Mouse (Mus musculus): ENCODE results near the gene Bahcc1. TPM values are rescaled to one million over a fixed set of nuclear protein-coding genes. Genes with fewer than 3 reads are reported as not detected.

Gene Bahcc1
- polyA plus RNA-seq, 1 experiment from 2014 or later: 4.6 TPM

DNA sequence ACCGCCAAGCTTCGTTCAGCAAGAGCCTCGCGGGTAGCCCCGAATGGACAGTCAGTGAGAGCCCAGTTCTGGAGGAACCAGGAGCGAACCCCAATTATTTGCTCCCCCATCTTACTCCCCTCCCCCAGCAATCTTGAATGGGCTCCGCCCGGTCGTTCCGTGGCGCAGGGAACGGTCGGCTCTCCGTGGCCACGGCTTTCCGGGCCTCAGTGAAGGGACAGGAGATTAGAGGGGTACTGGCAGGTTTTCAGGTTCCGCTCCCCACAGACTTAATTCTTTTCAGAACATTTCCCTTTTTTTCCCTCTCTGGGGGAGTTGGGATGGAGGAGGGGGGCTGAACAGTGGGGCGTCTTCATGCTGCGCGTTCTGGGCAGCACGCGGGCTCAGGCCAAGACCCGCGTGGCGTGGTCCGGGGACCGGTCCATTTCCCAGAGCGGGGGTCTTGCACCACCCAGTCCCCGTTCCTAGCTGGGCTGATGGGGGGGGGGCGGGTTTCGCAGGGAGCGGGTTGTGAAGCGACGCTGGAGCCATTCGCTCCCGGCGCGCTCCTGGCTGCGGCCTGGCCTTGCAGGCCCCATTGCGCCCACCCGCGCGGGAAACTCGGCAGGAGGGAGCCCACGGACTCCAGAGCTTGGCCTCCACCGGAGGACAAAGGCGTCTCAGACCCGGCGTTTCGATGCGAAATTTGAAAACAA, 841 bp downstream of the Bahcc1 start:
- Histone ChIP-seq H3K4me1 (ENCODE audit: control insufficient read depth, insufficient read depth, low read length) (peaks cover 23% of the 10 kb centered on the region), H3K4me3 (ENCODE audit: low read length) (peak overlapping the region; percentile 73), H3K36me3 (ENCODE audit: control insufficient read depth, insufficient read depth) (no peaks in the 10 kb centered on the region), H3K27me3 (ENCODE audit: control insufficient read depth, insufficient read depth, low read length) (no peaks in the 10 kb centered on the region), H3K4me2 (ENCODE audit: low read depth, low read length) (peak overlapping the region; percentile 90), H3K9ac (ENCODE audit: low read length) (peak overlapping the region; percentile 99), H3K9me3 (replicated peaks; ENCODE audit: control insufficient read depth, low read length) (no peaks in the 10 kb centered on the region), H3K27ac (ENCODE audit: low read length) (peak overlapping the region; percentile 85)
- ATAC-seq (replicated peaks; ENCODE audit: extremely low read depth, insufficient read depth, low FRiP score): no peak
- WGBS: under 1% methylated on average over 51 of the region's 51 CpGs

DNA sequence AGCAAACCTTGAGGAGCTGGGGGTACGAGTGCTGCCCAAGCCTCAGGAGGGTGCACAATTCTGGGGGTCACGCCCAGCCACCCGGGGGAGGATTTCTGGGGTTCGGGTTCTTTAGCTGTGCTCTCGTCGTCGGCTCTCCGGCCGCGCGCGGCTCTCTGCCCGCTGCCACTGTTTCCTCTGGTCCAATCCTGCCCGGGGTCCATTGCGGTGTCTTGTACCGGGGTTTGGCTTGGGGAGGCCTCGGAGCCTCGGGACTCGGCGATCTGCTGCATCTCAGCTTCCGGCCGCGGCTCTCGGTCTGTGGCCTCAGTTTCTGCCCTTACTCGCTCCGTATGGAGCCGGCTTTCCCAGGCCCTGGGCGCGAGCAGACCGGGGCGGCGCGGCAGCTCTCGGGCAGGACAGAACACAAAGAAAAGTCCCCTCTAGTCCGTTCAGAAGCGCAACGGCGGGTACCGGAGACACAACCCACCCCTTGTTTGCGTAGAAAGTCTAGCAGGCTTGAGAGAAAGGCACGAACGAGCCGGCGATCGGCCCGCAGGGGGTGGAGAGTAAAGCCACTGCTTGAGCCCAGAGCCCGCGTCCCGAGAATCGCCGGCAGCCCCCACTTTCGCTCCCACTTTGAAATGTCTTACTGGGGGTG, 1.5 kb downstream of the Bahcc1 start:
- no peaks in the 10 kb centered on the region for H3K9me3 ChIP-seq (replicated peaks; ENCODE audit: control insufficient read depth, low read length)
- peak overlapping the region; percentile 73 for H3K4me3 ChIP-seq (ENCODE audit: low read length)
- no peak for ATAC-seq (replicated peaks; ENCODE audit: extremely low read depth, insufficient read depth, low FRiP score)
- H3K36me3 ChIP-seq (ENCODE audit: control insufficient read depth, insufficient read depth): no peaks in the 10 kb centered on the region
- H3K4me2 ChIP-seq (ENCODE audit: low read depth, low read length): peak overlapping the region; percentile 90
- H3K27ac ChIP-seq (ENCODE audit: low read length): peak overlapping the region; percentile 85
- H3K27me3 ChIP-seq (ENCODE audit: control insufficient read depth, insufficient read depth, low read length): no peaks in the 10 kb centered on the region
- H3K9ac ChIP-seq (ENCODE audit: low read length): peak overlapping the region; percentile 99
- H3K4me1 ChIP-seq (ENCODE audit: control insufficient read depth, insufficient read depth, low read length): peaks cover 23% of the 10 kb centered on the region
- under 1% methylated on average over 52 of the region's 52 CpGs for WGBS

- Histone ChIP-seq H3K36me3 (ENCODE audit: control insufficient read depth, insufficient read depth) (no peaks in the 10 kb centered on the region), H3K9me3 (replicated peaks; ENCODE audit: control insufficient read depth, low read length) (no peaks in the 10 kb centered on the region), H3K4me1 (ENCODE audit: control insufficient read depth, insufficient read depth, low read length) (peaks cover 24% of the 10 kb centered on the region), H3K4me3 (ENCODE audit: low read length) (peak overlapping the region; percentile 73), H3K9ac (ENCODE audit: low read length) (peak overlapping the region; percentile 99), H3K27ac (ENCODE audit: low read length) (peak overlapping the region; percentile 85), H3K27me3 (ENCODE audit: control insufficient read depth, insufficient read depth, low read length) (no peaks in the 10 kb centered on the region), H3K4me2 (ENCODE audit: low read depth, low read length) (peak overlapping the region; percentile 90)
- ATAC-seq (replicated peaks; ENCODE audit: extremely low read depth, insufficient read depth, low FRiP score): no peak
- WGBS: under 1% methylated on average over 38 of the region's 39 CpGs
These were observed 2.0 kb downstream of the Bahcc1 start for GRCm38 (mm10) chr11:120234776-120235181.

DNA sequence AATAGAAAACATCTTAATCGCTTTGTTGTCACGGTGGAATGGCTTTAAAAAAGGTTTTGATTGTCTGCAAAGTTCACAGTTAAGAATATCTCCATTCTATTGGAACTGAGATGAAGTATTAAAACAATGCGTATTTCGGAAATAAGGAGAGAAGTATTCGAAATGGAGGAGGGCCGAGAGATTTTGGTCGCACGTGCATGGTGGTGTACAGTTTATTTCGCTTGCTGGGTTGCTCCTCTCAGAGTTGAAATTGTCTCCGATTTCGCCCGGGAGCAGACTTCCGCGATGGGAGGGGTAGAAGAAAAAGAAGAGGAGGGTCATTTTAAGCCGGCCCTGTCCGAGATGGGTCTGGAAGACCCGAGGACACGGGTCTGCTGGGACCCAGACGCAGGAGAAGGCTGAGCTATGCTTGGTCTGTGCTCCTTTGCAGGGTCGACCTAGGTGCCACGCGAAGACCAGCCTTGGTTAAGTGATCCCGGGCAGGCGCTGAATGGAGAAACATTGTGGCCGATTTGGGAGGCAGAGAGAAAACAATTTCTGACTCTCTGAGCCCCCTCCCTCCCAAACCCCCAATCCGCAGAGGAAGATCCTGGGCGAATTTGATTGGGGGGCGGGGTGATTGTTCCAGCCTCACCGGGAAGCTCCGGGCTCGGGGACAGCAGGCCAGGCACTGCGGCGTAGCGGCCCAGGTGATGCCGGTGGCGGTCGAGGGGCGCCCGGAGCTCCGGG, 2.8 kb downstream of the Bahcc1 start:
- Histone ChIP-seq H3K4me3 (ENCODE audit: low read length) (peak overlapping the region; percentile 80), H3K27me3 (ENCODE audit: control insufficient read depth, insufficient read depth, low read length) (no peaks in the 10 kb centered on the region)

DNA sequence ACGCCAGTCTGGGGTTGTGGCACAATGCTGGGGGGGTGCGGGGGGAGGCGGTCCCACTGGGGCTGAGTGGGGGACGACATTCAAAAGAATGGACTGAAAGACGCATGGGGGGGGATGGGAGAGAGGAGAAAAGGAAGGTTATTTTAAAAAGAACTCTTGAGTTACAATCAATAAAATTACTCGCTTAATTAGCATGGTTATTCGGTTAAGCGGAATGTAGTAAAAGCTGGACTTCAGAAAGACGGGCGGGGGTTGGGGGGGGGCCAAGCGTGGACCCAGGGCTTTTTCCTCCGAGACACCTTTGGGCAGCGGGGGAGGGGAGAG, 3.3 kb downstream of the Bahcc1 start:
- Histone ChIP-seq H3K9me3 (replicated peaks; ENCODE audit: control insufficient read depth, low read length) (no peaks in the 10 kb centered on the region), H3K27me3 (ENCODE audit: control insufficient read depth, insufficient read depth, low read length) (no peaks in the 10 kb centered on the region), H3K4me3 (ENCODE audit: low read length) (peak overlapping the region; percentile 80), H3K36me3 (ENCODE audit: control insufficient read depth, insufficient read depth) (no peaks in the 10 kb centered on the region), H3K4me1 (ENCODE audit: control insufficient read depth, insufficient read depth, low read length) (peaks cover 36% of the 10 kb centered on the region), H3K4me2 (ENCODE audit: low read depth, low read length) (peak overlapping the region; percentile 90), H3K27ac (ENCODE audit: low read length) (peak overlapping the region; percentile 59), H3K9ac (ENCODE audit: low read length) (peak overlapping the region; percentile 99)
- WGBS: 1% methylated on average over 13 of the region's 13 CpGs
- no peak for ATAC-seq (replicated peaks; ENCODE audit: extremely low read depth, insufficient read depth, low FRiP score)

More for the DNA sequence above, 2.8 kb downstream of the Bahcc1 start:
- no peaks in the 10 kb centered on the region for H3K36me3 ChIP-seq (ENCODE audit: control insufficient read depth, insufficient read depth)
- H3K4me2 ChIP-seq (ENCODE audit: low read depth, low read length): peak overlapping the region; percentile 90
- H3K9ac ChIP-seq (ENCODE audit: low read length): peak overlapping the region; percentile 99
- peaks cover 31% of the 10 kb centered on the region for H3K4me1 ChIP-seq (ENCODE audit: control insufficient read depth, insufficient read depth, low read length)
- peak overlapping the region; percentile 59 for H3K27ac ChIP-seq (ENCODE audit: low read length)
- under 1% methylated on average over 40 of the region's 40 CpGs for WGBS
- H3K9me3 ChIP-seq (replicated peaks; ENCODE audit: control insufficient read depth, low read length): no peaks in the 10 kb centered on the region
- ATAC-seq (replicated peaks; ENCODE audit: extremely low read depth, insufficient read depth, low FRiP score): no peak

DNA sequence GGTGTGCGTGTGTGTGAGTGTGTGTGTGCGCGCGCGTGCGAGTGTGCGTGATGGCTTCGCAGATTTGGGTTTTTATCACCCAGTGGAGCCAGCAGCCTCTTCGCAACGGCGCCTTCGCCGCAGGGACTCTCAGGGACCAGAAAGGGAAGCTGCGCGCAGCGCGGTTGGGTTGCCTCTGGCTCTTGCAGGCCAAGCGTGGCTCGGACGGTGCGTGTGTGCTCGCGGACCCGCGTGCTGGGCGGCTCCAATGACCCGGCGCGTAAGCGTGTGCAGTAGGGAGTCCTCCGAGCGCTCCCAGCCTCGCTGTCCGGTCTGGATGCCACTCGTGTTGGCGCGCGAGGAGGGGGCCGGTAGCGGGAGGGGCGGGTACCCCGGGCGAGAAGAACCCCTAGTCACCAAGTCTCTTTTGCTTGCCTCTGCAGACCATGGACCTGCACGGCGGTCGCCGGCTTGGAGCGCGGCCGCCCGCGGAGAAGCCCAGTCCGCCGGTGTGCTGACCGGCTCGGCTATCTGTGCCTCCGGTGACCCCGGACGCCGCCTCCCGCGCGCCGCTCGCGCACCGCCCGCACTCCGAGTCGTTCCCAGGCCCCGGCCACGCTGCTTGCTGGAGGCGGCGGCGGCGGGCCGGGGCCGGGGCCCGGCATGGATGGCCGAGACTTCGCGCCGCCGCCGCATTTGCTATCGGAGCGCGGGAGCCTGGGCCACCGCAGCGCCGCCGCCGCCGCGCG, 3.9 kb downstream of the Bahcc1 start:
- Histone ChIP-seq H3K27me3 (ENCODE audit: control insufficient read depth, insufficient read depth, low read length) (no peaks in the 10 kb centered on the region), H3K4me2 (ENCODE audit: low read depth, low read length) (peak overlapping the region; percentile 90), H3K36me3 (ENCODE audit: control insufficient read depth, insufficient read depth) (no peaks in the 10 kb centered on the region), H3K27ac (ENCODE audit: low read length) (peak overlapping the region; percentile 59), H3K9ac (ENCODE audit: low read length) (peak overlapping the region; percentile 99), H3K9me3 (replicated peaks; ENCODE audit: control insufficient read depth, low read length) (no peaks in the 10 kb centered on the region), H3K4me1 (ENCODE audit: control insufficient read depth, insufficient read depth, low read length) (peaks cover 41% of the 10 kb centered on the region), H3K4me3 (ENCODE audit: low read length) (peak overlapping the region; percentile 80)
- under 1% methylated on average over 94 of the region's 96 CpGs for WGBS
- ATAC-seq (replicated peaks; ENCODE audit: extremely low read depth, insufficient read depth, low FRiP score): no peak

DNA sequence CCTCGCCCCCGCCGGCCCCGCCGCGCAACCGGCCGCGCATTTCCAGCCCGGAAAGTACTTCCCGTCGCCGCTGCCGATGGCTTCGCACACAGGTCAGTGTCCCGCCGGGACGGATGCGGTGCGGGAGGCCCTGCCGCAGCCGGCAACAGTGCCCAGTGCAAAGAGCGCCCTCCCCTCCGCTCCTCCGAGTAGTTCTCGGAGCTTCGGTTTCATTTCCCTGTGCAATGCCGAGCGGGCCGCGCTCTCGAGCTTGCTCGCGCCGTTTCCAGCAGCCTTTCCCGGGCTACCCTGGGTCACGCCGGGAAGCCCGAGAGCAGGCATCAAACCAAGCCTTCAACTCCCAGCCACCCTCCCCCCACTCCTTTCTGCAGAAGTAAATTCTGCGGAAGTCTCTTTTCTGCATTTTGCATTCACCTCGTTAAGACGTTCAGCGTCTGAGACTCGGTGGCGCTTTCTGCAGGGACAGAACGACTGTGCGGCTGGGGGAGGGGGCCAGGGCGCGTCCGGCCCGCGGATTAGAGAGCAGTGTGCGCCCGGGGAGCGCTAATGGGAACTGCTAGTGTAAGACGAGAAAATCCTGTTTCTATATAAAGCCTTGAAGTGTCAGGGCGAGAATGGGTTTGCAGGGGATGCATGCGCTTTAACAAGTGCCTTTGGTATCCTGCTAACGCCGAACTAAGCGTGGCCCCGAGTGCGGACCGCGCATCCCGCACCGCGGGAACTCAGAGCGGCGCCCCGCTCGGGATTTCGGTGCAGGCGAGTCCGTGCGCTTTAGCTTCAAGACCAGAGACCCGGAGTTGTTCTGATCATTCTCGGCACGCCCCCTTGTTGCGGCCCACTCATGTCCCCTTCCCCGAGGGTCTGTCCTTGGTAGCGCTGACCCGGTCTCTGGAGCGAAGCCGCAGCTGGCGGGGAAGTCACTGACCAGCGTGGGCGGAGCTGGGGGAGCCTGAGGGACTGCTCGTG, 4.7 kb downstream of the Bahcc1 start:
- WGBS: 1% methylated on average over 88 of the region's 89 CpGs
- Histone ChIP-seq H3K4me1 (ENCODE audit: control insufficient read depth, insufficient read depth, low read length) (peaks cover 41% of the 10 kb centered on the region), H3K27me3 (ENCODE audit: control insufficient read depth, insufficient read depth, low read length) (no peaks in the 10 kb centered on the region)

DNA sequence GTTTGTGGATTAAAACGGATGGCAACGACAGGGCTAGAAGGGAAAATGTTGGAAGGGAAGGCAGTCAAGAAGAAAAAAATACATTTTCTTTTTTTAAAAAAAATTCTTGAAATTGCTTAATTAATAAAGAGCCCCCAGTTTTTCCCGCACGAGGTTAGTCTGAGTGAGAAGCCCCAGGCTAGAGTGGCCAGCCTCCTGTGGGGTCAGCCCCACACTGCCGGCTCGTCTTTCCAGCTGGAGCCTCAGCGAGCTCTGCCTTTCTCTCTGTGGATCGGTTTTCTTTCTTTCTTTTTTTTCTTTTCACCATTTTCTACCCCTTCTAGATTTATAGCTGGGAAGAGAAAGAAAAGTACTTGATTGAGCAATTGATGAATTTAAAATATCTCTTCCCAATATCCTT, 5.6 kb downstream of the Bahcc1 start:
- Histone ChIP-seq H3K9ac (ENCODE audit: low read length) (peak overlapping the region; percentile 99), H3K4me2 (ENCODE audit: low read depth, low read length) (peak overlapping the region; percentile 90), H3K27me3 (ENCODE audit: control insufficient read depth, insufficient read depth, low read length) (no peaks in the 10 kb centered on the region), H3K4me1 (ENCODE audit: control insufficient read depth, insufficient read depth, low read length) (peaks cover 50% of the 10 kb centered on the region), H3K4me3 (ENCODE audit: low read length) (peak overlapping the region; percentile 80), H3K36me3 (ENCODE audit: control insufficient read depth, insufficient read depth) (no peaks in the 10 kb centered on the region), H3K27ac (ENCODE audit: low read length) (peak overlapping the region; percentile 87), H3K9me3 (replicated peaks; ENCODE audit: control insufficient read depth, low read length) (no peaks in the 10 kb centered on the region)
- 25% methylated on average over 8 of the region's 8 CpGs for WGBS
- ATAC-seq (replicated peaks; ENCODE audit: extremely low read depth, insufficient read depth, low FRiP score): no peak

More for the DNA sequence above, 4.7 kb downstream of the Bahcc1 start:
- Histone ChIP-seq H3K4me3 (ENCODE audit: low read length) (peak overlapping the region; percentile 80), H3K4me2 (ENCODE audit: low read depth, low read length) (peak overlapping the region; percentile 90), H3K9me3 (replicated peaks; ENCODE audit: control insufficient read depth, low read length) (no peaks in the 10 kb centered on the region), H3K27ac (ENCODE audit: low read length) (peak overlapping the region; percentile 59), H3K36me3 (ENCODE audit: control insufficient read depth, insufficient read depth) (no peaks in the 10 kb centered on the region), H3K9ac (ENCODE audit: low read length) (peak overlapping the region; percentile 99)
- no peak for ATAC-seq (replicated peaks; ENCODE audit: extremely low read depth, insufficient read depth, low FRiP score)
